Mouse (Mus musculus): ENCODE results near the gene Map3k1. TPM values are rescaled to one million over a fixed set of nuclear protein-coding genes. Genes with fewer than 3 reads are reported as not detected.

The Map3k1 gene
- polyA plus RNA-seq, 1 experiment from 2014 or later: 11.1 TPM

- WGBS: 74% methylated on average over 7 of the region's 7 CpGs
- H3K36me3 ChIP-seq: peaks cover 38% of the 10 kb centered on the region
- H3K27me3 ChIP-seq (ENCODE audit: insufficient read depth, poor library complexity, severe bottlenecking): no peaks in the 10 kb centered on the region
- no peak overlapping the region for H3K27ac ChIP-seq
- H3K9me3 ChIP-seq: no peaks in the 10 kb centered on the region
- no peak overlapping the region for H3K4me3 ChIP-seq
- no peak for DNase-seq (ENCODE audit: low spot score)
- peaks cover 8% of the 10 kb centered on the region for H3K4me1 ChIP-seq (replicated peaks)
These were observed 31.6 kb downstream of the Map3k1 start for GRCm38 (mm10) chr13:111777179-111777578.

DNA sequence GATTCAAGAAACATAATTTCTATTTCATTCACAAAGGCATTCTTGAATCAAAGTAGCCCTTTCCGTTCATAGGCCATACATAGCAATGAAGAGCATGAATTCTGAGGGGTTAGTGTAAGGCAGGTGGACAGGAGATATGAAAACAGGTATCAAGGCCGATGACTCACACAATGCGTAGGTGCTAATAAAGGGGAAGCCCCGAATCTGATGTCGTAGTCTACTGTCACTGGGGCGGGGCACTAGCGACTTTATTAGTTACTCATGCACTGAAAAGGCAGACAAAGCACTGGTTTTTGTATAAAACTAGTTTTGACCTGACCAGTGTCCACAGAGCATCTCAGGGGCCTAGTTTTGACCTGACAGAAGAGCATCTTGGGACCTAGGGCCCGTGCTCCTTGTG, 36.7 kb downstream of the Map3k1 start:
- 95% methylated on average over 8 of the region's 8 CpGs for WGBS
- no peak overlapping the region for H3K4me3 ChIP-seq
- H3K9me3 ChIP-seq: no peaks in the 10 kb centered on the region
- H3K27me3 ChIP-seq (ENCODE audit: insufficient read depth, poor library complexity, severe bottlenecking): no peaks in the 10 kb centered on the region
- DNase-seq (ENCODE audit: low spot score): no peak
- peaks cover 81% of the 10 kb centered on the region for H3K36me3 ChIP-seq
- no peak overlapping the region for H3K27ac ChIP-seq
- no peaks in the 10 kb centered on the region for H3K4me1 ChIP-seq (replicated peaks)

DNA sequence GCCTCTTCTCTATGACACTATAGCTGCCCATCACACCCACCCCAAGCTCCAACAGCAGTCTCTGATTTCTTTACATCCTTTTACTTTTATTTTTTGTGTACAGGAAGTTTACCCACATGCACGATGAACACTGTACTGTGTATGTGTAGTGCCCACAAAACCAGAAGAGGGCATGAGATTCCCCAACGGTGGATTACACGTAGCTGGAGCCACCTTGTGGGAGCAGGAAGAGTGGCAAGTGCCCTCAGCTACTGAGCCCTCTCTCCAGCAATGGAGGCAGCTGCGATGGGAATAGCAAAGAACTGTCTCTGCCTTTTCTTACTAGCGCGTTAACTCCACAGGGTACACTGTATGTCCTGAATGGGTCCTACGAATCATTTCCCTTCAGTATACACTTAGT, 37.6 kb downstream of the Map3k1 start:
- 67% methylated on average over 7 of the region's 7 CpGs for WGBS
- peaks cover 89% of the 10 kb centered on the region for H3K36me3 ChIP-seq
- no peaks in the 10 kb centered on the region for H3K4me1 ChIP-seq (replicated peaks)
- H3K27me3 ChIP-seq (ENCODE audit: insufficient read depth, poor library complexity, severe bottlenecking): no peaks in the 10 kb centered on the region
- no peak overlapping the region for H3K27ac ChIP-seq
- no peak overlapping the region for H3K4me3 ChIP-seq
- H3K9me3 ChIP-seq: no peaks in the 10 kb centered on the region
- DNase-seq (ENCODE audit: low spot score): peak; percentile 35

- DNase-seq (ENCODE audit: low spot score): no peak
- H3K4me3 ChIP-seq: no peak overlapping the region
- no peaks in the 10 kb centered on the region for H3K4me1 ChIP-seq (replicated peaks)
- H3K27ac ChIP-seq: no peak overlapping the region
- H3K27me3 ChIP-seq (ENCODE audit: insufficient read depth, poor library complexity, severe bottlenecking): no peaks in the 10 kb centered on the region
- peaks cover 90% of the 10 kb centered on the region for H3K36me3 ChIP-seq
- no peaks in the 10 kb centered on the region for H3K9me3 ChIP-seq
- 97% methylated on average over 9 of the region's 9 CpGs for WGBS
These were observed 38.0 kb downstream of the Map3k1 start for GRCm38 (mm10) chr13:111770776-111771175.

- Histone ChIP-seq H3K4me1 (replicated peaks) (no peaks in the 10 kb centered on the region), H3K9me3 (no peaks in the 10 kb centered on the region), H3K27me3 (ENCODE audit: insufficient read depth, poor library complexity, severe bottlenecking) (no peaks in the 10 kb centered on the region), H3K36me3 (peaks cover 98% of the 10 kb centered on the region), H3K27ac (no peak overlapping the region), H3K4me3 (no peak overlapping the region)
- 93% methylated on average over 12 of the region's 12 CpGs for WGBS
- DNase-seq (ENCODE audit: low spot score): no peak
These were observed 46.3 kb downstream of the Map3k1 start for GRCm38 (mm10) chr13:111762526-111762925.

DNA sequence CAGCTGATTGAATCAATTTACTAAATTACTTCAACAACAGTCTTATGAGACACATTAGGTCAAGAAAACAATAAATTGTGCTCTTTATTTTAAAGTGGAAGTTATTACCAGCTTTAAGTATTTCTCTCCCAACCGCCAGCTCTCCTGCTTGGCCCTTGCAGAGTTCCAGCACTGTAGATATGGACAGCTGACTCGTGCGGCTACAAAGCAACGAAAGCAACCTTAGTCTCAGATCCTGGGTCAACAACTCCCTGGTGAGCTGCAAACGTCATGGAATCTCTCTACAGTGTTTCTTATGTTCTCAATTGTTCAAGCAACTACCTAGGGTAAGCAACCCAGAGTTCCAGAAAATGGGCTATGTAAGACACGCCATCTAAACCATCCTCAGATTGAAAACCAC, 51.8 kb downstream of the Map3k1 start:
- H3K36me3 ChIP-seq: peaks cover 99% of the 10 kb centered on the region
- no peaks in the 10 kb centered on the region for H3K27me3 ChIP-seq (ENCODE audit: insufficient read depth, poor library complexity, severe bottlenecking)
- H3K4me1 ChIP-seq (replicated peaks): no peaks in the 10 kb centered on the region
- no peak overlapping the region for H3K27ac ChIP-seq
- no peak for DNase-seq (ENCODE audit: low spot score)
- 94% methylated on average over 6 of the region's 6 CpGs for WGBS
- H3K9me3 ChIP-seq: peaks cover 10% of the 10 kb centered on the region; the same call in 1 of the 2 replicates
- no peak overlapping the region for H3K4me3 ChIP-seq

- no peak for DNase-seq (ENCODE audit: low spot score)
- Histone ChIP-seq H3K27ac (no peak overlapping the region), H3K36me3 (peaks cover 99% of the 10 kb centered on the region), H3K4me3 (no peak overlapping the region), H3K27me3 (ENCODE audit: insufficient read depth, poor library complexity, severe bottlenecking) (no peaks in the 10 kb centered on the region), H3K9me3 (peaks cover 10% of the 10 kb centered on the region; the same call in 1 of the 2 replicates), H3K4me1 (replicated peaks) (no peaks in the 10 kb centered on the region)
- 97% methylated on average over 15 of the region's 15 CpGs for WGBS
These were observed 52.9 kb downstream of the Map3k1 start for GRCm38 (mm10) chr13:111755937-111756336.

DNA sequence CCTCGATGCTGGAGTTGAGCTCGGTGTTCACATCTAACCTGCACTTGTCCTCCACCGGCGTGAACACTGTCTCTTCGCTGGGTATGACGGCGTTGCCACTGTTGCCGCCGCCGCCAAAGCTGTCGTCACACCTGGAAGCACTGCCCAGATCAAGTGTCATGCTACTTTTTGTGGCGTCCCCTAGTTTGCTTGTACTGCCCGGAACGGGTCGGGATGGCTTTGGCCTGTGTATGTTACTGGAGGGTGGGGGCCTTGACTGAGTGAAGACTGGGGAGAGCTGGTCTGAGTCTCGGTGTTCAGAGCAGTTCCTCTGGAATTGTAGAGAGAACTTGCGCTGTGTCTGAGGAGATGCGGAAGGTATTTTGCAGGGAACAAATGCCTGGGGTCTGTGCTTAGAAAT, 53.4 kb downstream of the Map3k1 start:
- H3K27ac ChIP-seq: no peak overlapping the region
- 95% methylated on average over 18 of the region's 18 CpGs for WGBS
- no peak overlapping the region for H3K4me3 ChIP-seq
- no peaks in the 10 kb centered on the region for H3K27me3 ChIP-seq (ENCODE audit: insufficient read depth, poor library complexity, severe bottlenecking)
- H3K36me3 ChIP-seq: peaks cover 99% of the 10 kb centered on the region
- DNase-seq (ENCODE audit: low spot score): no peak
- H3K9me3 ChIP-seq: peaks cover 10% of the 10 kb centered on the region; the same call in 1 of the 2 replicates
- H3K4me1 ChIP-seq (replicated peaks): no peaks in the 10 kb centered on the region

- Histone ChIP-seq H3K4me1 (replicated peaks) (no peaks in the 10 kb centered on the region), H3K36me3 (peaks cover 98% of the 10 kb centered on the region), H3K9me3 (peaks cover 10% of the 10 kb centered on the region; the same call in 1 of the 2 replicates), H3K27me3 (ENCODE audit: insufficient read depth, poor library complexity, severe bottlenecking) (no peaks in the 10 kb centered on the region), H3K27ac (no peak overlapping the region), H3K4me3 (no peak overlapping the region)
- 97% methylated on average over 6 of the region's 6 CpGs for WGBS
- no peak for DNase-seq (ENCODE audit: low spot score)
These were observed 55.5 kb downstream of the Map3k1 start for GRCm38 (mm10) chr13:111753321-111753720.

DNA sequence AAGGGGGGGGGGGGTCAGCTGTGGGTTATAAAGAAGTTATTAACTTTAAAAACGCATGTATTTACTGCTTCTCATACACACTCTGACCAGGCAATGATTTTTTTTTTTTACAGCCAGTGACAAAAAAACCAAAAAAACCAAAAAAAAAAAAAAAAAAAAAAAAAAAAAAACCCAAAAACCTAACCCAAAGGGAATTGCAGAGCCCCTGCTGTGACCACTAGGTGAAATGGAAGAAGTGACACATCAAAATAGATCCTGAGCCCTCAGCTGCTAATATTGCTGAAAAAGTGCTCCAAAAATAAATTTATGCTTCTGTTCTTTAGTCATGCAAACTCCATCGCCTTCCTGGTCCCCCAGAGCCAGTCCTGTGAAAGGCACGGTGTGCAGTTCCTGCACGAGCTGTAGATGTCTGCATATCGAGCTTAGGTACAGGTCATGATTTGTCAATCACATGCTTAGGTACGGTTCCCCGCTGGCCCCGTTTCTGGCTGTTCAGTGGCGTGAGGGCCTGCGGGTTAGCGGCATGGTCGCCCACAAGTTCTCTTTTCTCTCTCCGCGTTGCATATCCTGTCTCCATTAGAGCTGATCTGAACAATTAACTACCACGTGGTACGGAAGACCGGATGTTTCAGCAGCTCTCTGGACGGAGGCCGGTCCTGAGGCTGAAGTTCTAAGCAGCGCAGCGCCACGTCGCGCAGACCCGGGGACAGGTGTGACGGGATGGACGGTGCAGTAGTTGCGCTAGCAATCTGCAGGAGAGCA, 60.3 kb downstream of the Map3k1 start:
- no peak overlapping the region for H3K27ac ChIP-seq
- no peak for DNase-seq (ENCODE audit: low spot score)
- peaks cover 54% of the 10 kb centered on the region for H3K36me3 ChIP-seq
- no peaks in the 10 kb centered on the region for H3K27me3 ChIP-seq (ENCODE audit: insufficient read depth, poor library complexity, severe bottlenecking)
- no peaks in the 10 kb centered on the region for H3K9me3 ChIP-seq
- H3K4me3 ChIP-seq: no peak overlapping the region
- 95% methylated on average over 28 of the region's 28 CpGs for WGBS
- H3K4me1 ChIP-seq (replicated peaks): no peaks in the 10 kb centered on the region

DNA sequence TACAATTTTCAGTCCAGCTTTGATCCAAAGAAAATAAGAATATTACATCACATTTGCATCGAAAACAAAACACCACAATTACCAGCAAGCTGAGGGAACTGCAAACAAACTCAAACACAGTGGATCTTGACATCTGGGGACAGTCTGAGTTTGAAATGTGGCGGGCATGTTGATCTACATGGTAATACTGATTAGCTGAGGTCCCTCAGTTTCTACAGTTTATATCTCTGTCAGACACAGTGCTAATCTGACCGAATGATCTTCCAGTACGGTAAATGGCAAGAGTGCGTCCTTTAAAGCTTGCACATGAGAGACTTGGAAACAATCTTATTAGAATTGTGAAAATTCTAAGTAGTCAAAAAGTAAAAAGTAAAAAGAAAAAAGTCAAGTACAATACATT, 62.0 kb downstream of the Map3k1 start:
- Histone ChIP-seq H3K27me3 (ENCODE audit: insufficient read depth, poor library complexity, severe bottlenecking) (no peaks in the 10 kb centered on the region), H3K4me1 (replicated peaks) (no peaks in the 10 kb centered on the region), H3K4me3 (no peak overlapping the region), H3K36me3 (peaks cover 38% of the 10 kb centered on the region), H3K27ac (no peak overlapping the region), H3K9me3 (no peaks in the 10 kb centered on the region)
- DNase-seq (ENCODE audit: low spot score): no peak
- 95% methylated on average over 5 of the region's 5 CpGs for WGBS

DNA sequence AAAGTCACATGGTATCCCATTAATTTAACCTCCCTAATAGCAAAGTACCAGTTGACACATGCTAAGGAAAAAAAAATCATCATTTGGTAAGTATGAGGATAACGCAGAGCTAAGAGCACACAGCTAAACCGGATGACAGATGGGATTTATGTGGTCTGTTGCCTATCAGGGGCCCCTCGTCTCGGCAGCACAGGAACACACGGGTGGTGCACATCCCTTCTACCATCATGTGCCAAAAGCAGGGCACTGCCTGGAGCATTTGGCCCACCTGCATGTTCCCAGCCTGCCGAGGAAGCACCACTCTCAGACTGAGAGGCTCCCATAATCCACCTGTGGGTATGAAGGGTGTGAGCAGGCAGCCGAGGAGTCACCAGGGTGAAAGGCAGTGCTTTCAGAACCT, 63.6 kb downstream of the Map3k1 start:
- no peak for DNase-seq (ENCODE audit: low spot score)
- H3K9me3 ChIP-seq: no peaks in the 10 kb centered on the region
- 92% methylated on average over 7 of the region's 7 CpGs for WGBS
- peaks cover 22% of the 10 kb centered on the region for H3K36me3 ChIP-seq
- H3K4me3 ChIP-seq: no peak overlapping the region
- H3K4me1 ChIP-seq (replicated peaks): no peaks in the 10 kb centered on the region
- no peak overlapping the region for H3K27ac ChIP-seq
- H3K27me3 ChIP-seq (ENCODE audit: insufficient read depth, poor library complexity, severe bottlenecking): no peaks in the 10 kb centered on the region

- Histone ChIP-seq H3K27ac (no peak overlapping the region), H3K9me3 (no peaks in the 10 kb centered on the region), H3K4me3 (no peak overlapping the region), H3K4me1 (replicated peaks) (no peaks in the 10 kb centered on the region), H3K27me3 (ENCODE audit: insufficient read depth, poor library complexity, severe bottlenecking) (no peaks in the 10 kb centered on the region), H3K36me3 (peaks cover 14% of the 10 kb centered on the region)
- WGBS: 88% methylated on average over 6 of the region's 6 CpGs
- no peak for DNase-seq (ENCODE audit: low spot score)
These were observed 64.4 kb downstream of the Map3k1 start for GRCm38 (mm10) chr13:111744233-111745000.
